Mouse (Mus musculus): ENCODE measurements at regions not wholly inside any gene's neighbourhood (a gene's known extent, or its start where the extent isn't known, plus 50 kb on each side); places are given as distances from the start of the nearest gene placed in this dataset.
"Not testable (repeated sequence)": the region's sequence is repeated elsewhere in the genome, so short reads cannot be mapped to it uniquely, and the experiment has no call there.

DNA sequence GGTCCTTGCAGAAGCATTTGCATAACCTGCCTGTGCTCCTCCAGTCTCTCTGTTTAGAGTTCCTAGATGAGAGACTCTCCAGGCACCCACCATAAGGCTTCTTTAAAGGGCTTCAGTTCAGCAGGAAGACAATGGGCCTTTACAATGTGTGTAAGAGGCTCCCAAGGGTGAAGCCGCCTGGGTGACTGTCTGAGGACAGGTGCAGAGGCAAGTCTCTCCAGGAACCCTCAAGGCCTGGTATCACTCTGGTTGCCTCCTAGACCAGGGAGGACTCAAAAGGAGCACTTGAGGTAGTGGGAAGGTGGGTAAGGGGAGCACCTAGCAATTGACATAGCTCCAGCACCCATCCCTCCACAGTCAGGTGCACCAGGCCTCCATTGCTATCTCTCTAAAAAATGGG, 55.8 kb upstream of the Irx2 start:
- DNase-seq: no peak

DNA sequence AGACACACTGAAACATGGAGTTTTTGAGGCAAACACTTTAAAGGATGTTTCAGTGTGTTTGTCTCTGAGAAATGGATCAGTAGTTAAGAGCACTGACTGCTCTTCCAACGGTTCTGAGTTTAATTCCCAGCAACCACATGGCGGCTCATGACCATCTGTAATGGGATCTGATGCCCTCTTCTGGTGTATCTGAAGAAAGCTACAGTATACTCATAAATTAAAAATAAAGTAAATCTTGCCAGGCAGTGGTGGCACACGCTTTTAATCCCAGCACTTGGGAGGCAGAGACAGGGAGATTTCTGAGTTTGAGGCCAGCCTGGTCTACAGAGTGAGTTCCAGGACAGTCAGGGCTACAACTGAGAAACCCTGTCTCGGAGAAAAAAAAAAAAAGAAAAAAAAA, 54.5 kb upstream of the Irx2 start:
- DNase-seq: not testable (repeated sequence)

DNA sequence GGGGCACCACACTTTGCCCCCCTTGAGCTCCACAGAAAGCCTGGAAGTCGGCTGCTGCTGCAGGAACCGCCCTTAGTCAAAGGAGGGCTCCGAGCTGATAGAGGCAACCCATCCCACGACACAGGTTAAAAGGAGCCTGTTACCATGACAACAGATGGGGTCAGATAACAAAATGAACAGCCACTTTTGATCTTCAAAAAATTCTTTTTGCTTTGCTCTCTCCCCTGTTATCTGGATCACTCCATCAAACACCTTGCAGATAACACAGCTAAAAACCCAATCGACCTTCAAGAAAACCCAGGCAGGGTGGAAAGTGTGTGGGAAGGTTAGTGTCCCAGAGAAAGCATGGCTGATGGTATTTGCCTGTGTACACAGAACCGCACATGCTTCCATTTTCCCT, 52.1 kb upstream of the Irx2 start:
- no peak for DNase-seq

DNA sequence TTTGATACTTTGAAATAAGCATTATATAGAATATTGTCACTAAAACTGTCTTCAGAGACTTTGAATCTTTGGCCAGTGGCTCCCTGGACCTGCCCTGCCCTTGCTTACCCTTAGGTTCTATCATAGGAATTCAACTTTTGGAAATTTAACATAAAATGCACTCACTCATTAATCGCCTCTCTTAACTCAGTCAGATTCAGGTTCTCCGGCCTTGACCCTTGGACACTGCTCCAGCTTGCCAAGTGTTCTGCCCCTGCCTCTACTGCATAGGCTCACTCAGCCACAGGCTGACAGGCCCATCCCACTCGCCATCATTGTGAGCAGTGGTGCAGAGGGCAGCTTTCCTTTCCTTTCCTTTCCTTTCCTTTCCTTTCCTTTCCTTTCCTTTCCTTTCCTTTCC, 50.2 kb upstream of the Irx2 start:
- DNase-seq: no peak
